Mouse (Mus musculus) liver (tissue): Measurements from ENCODE around the gene 1700024G13Rik.

ENCODE experiments used
- DNase-seq: peaks from one replicate; pipeline ENCODE4 v3.0.0-alpha.2; 2020; ENCODE audit warnings: mixed read lengths

The 1700024G13Rik gene

GRCm38 (mm10) chr14:32327366-32327765, 60.8 kb downstream of the 1700024G13Rik start:
- DNase-seq: no peak
